ENCODE assay signal across 7 mouse cellular contexts in the genomic region with DNA sequence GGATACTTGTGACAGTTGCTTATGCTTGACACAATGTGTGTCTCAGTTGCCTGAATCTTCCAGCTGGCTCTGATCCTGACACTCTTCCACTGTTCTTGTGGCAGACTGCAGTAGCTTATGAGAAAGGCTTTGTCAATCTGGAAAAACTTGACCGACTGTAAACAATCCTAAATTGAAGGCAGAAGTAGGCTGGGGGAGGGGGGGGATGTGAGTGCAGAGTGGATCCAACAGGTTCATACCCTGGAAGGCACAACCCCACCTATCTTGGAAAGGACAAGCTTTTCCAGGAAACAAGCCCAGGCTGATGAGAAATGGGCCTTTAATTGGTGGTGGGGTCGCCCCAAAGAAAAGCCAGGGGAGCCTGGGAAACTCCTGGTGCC. TPM values are rescaled to one million over a fixed set of nuclear protein-coding genes. Genes with fewer than 3 reads are reported as not detected.
A peak's percentile ranks its signal among the peaks of the same experiment; 100 is the strongest.
DNase-seq lines count a peak whose midpoint lies in the region; ATAC-seq and TF ChIP-seq lines count a peak whose summit lies in the region.

No protein-coding gene starts in this region.

- peak overlapping the region; percentile 46 for H3K4me3 ChIP-seq in hindbrain, embryonic 12.5 days
- peak overlapping the region; percentile 16 to 59; a peak in 3 of 4 replicates for H3K4me3 ChIP-seq in liver, embryonic 14.5 days (ENCODE audit: insufficient read depth in 1 of 2, low read depth in 2 of 2, low read length in 2 of 2)
- peak overlapping the region; percentile 72 for H3K4me3 ChIP-seq in stomach, postnatal 0 days (ENCODE audit: low read depth, low read length)

- peak; percentile 66 for DNase-seq in urinary bladder, postnatal 14 days (ENCODE audit: low spot score)
- no peak for DNase-seq in urinary bladder, adult 2 months (ENCODE audit: low spot score)
- DNase-seq in liver, embryonic 14.5 days (ENCODE audit: low read depth in 3 of 3, low spot score in 3 of 3): no peak
- DNase-seq in stomach, postnatal 0 days (ENCODE audit: low spot score): peak; percentile 77
- DNase-seq in thymus, postnatal 4 days: no peak
- no peak for DNase-seq in gastrocnemius, postnatal 14 days

- WGBS in hindbrain, embryonic 12.5 days: 59% methylated on average over 2 of the region's 2 CpGs
- 48% methylated on average over 2 of the region's 2 CpGs for WGBS in liver, embryonic 14.5 days (ENCODE audit: insufficient replicate concordance)
- 0% methylated on average over 2 of the region's 2 CpGs for WGBS in stomach, postnatal 0 days

- no peak overlapping the region for H3K9ac ChIP-seq in hindbrain, embryonic 12.5 days
- H3K9ac ChIP-seq in liver, embryonic 14.5 days (replicated peaks): 0 out of 2 replicates have a peak overlapping the region, but pooled peaks have one; percentile 13
- H3K9ac ChIP-seq in stomach, postnatal 0 days (ENCODE audit: low read length): peak overlapping the region; percentile 86

- H3K36me3 ChIP-seq in hindbrain, embryonic 12.5 days: no peaks in the 10 kb centered on the region
- H3K36me3 ChIP-seq in liver, embryonic 14.5 days (replicated peaks; ENCODE audit: control insufficient read depth, insufficient read depth, low read depth): no peaks in the 10 kb centered on the region
- H3K36me3 ChIP-seq in stomach, postnatal 0 days (ENCODE audit: control insufficient read depth, insufficient read depth, low read length): peaks cover 4% of the 10 kb centered on the region; the same call in 1 of the 2 replicates

- H3K9me3 ChIP-seq in hindbrain, embryonic 12.5 days (replicated peaks): no peaks in the 10 kb centered on the region
- no peaks in the 10 kb centered on the region for H3K9me3 ChIP-seq in liver, embryonic 14.5 days (ENCODE audit: control insufficient read depth, low read length)
- no peaks in the 10 kb centered on the region for H3K9me3 ChIP-seq in stomach, postnatal 0 days (ENCODE audit: control insufficient read depth, low read length)

- no peak for TF ChIP-seq EP300 in liver, embryonic 14.5 days (IDR thresholded peaks at IDR 0.05; ENCODE audit: low read depth)
- no peak for TF ChIP-seq EP300 in stomach, postnatal 0 days (optimal IDR thresholded peaks at IDR 0.05)

- TF ChIP-seq CTCF in liver, embryonic 14.5 days (IDR thresholded peaks at IDR 0.05; ENCODE audit: low read depth): no peak
- TF ChIP-seq CTCF in stomach, postnatal 0 days (IDR thresholded peaks at IDR 0.05; ENCODE audit: low read depth): no peak

- peak overlapping the region; percentile 81 for H3K4me2 ChIP-seq in hindbrain, embryonic 12.5 days (replicated peaks)
- peak overlapping the region; percentile 72 for H3K4me2 ChIP-seq in liver, embryonic 14.5 days (ENCODE audit: low read depth)
- H3K4me2 ChIP-seq in stomach, postnatal 0 days (replicated peaks; ENCODE audit: low read depth): peak overlapping the region; percentile 84

- intact Hi-C loops in gastrocnemius, postnatal 14 days (cut with DNase I; ENCODE audit: low total_unique reads): loop anchor here (10.0 kb wide), 1 partner anchor 160 kb away; no protein-coding TSS in a partner anchor

- ATAC-seq in hindbrain, embryonic 12.5 days (ENCODE audit: low FRiP score): no peak
- no peak for ATAC-seq in liver, embryonic 14.5 days (ENCODE audit: insufficient read depth)
- ATAC-seq in stomach, postnatal 0 days (ENCODE audit: low FRiP score, low TSS enrichment): no peak

- H3K27me3 ChIP-seq in hindbrain, embryonic 12.5 days: peaks cover 36% of the 10 kb centered on the region
- peaks cover 33% of the 10 kb centered on the region for H3K27me3 ChIP-seq in liver, embryonic 14.5 days (ENCODE audit: control insufficient read depth, insufficient read depth, low read length)
- no peaks in the 10 kb centered on the region for H3K27me3 ChIP-seq in stomach, postnatal 0 days (ENCODE audit: control insufficient read depth, insufficient read depth, low read length)

- H3K27ac ChIP-seq in hindbrain, embryonic 12.5 days: no peak overlapping the region
- H3K27ac ChIP-seq in liver, embryonic 14.5 days: no peak overlapping the region
- peak overlapping the region; percentile 96 for H3K27ac ChIP-seq in stomach, postnatal 0 days (replicated peaks)

- peaks cover 27% of the 10 kb centered on the region for H3K4me1 ChIP-seq in hindbrain, embryonic 12.5 days
- H3K4me1 ChIP-seq in liver, embryonic 14.5 days (replicated peaks; ENCODE audit: control insufficient read depth in 2 of 2, insufficient read depth in 2 of 2, low read length in 1 of 2): peaks cover 0 to 13% of the 10 kb centered on the region in 2 experiments; a peak in 3 of 4 replicates
- H3K4me1 ChIP-seq in stomach, postnatal 0 days (replicated peaks; ENCODE audit: control insufficient read depth, insufficient read depth): peaks cover 23% of the 10 kb centered on the region

RNA-seq across cellular contexts. Expression of a gene that starts 2.6 kb away (rescaled TPM):
- 249 and 258 TPM in 2 replicates for polyA plus RNA-seq in urinary bladder, adult 2 months (2012; rRNA removed)
- polyA plus RNA-seq in hindbrain, embryonic 12.5 days (2016; fragmentation: Nextera tagmentation; extraction: Ambion mirVana): 26.6 and 31.8 TPM in 2 replicates
- 12.5 and 15.8 TPM in 2 replicates for polyA plus RNA-seq in liver, embryonic 14.5 days (2012; rRNA removed)
- 21.3 and 23.9 TPM in 2 replicates for polyA plus RNA-seq in liver, embryonic 14.5 days (2014; fragmentation: Nextera tagmentation; extraction: Ambion mirVana)
- 103 and 106 TPM in 2 replicates for polyA plus RNA-seq in stomach, postnatal 0 days (2015; fragmentation: Nextera tagmentation; extraction: Ambion mirVana)
- total RNA-seq in gastrocnemius, postnatal 14 days (2021): 10 to 100 TPM; 33.8 to 48.2 TPM

Comparison
In these comparisons a context has a peak if more than half of its experiments do, and no peak if none do; other contexts are left out.
1. DNase-seq: peak in urinary bladder, postnatal 14 days (single experiment) and stomach, postnatal 0 days (single experiment); none in urinary bladder, adult 2 months (single experiment), liver, embryonic 14.5 days (0 of 3), thymus, postnatal 4 days (single experiment) and gastrocnemius, postnatal 14 days (single experiment).
2. Peak in every context shown above with its lines, with median percentiles within 50 percentile points of each other: H3K4me2 ChIP-seq and H3K4me3 ChIP-seq.